12 mouse cellular contexts compared by ENCODE assay signal in the genomic region with DNA sequence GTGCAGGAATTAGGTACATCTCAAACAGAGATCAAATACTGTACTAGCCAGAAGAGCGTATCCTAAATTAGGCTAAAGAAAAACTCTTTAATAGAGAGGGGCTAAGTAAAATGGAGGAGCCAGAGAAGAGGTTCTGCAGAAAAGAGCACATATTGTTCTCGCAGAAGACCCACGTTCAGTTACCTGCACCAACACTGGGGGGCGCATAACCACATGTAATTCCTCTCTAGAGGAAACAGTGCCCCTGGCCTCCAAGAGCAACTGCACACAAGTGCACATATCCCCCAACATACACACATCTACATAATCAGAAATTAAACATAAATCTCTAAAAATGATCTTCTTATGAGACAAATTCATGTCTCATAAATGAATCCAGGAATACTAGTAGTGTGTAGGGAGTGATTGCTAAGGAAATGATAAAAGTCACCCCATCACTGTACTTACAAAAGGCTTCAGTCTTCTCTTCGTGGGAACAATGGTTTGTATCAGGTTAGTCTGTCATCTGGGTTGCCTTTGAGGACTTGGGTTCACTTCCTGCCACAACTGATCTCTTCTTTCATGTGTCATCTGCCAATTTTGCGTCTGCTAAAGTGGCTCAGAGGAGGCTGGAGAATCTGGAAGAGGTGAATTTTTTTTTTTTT.
DNase-seq lines count a peak whose midpoint lies in the region; ATAC-seq and TF ChIP-seq lines count a peak whose summit lies in the region.
"Had no signal": no experiment of that assay in that cellular context is flagged by ENCODE, and none has a peak within 500 bp of the region (broad histone marks: within the 10 kb centered on the region; RNA-seq: fewer than 3 reads in every experiment).

No protein-coding gene starts in this region.

- TF ChIP-seq CTCF in kidney, postnatal 0 days (IDR thresholded peaks at IDR 0.05; ENCODE audit: low read depth): peak; percentile 9; the same call in 1 of the 2 replicates
- TF ChIP-seq CTCF in CH12.LX (conservative IDR thresholded peaks at IDR 0.05 in 1 of 2, IDR thresholded peaks at IDR 0.05 in 1 of 2; ENCODE audit: low read depth in 2 of 2, low read length in 2 of 2): peak in 1 of 2 experiments; percentile 72; a peak in 2 of 4 replicates

- no peak overlapping the region for H3K9ac ChIP-seq in kidney, postnatal 0 days (ENCODE audit: low read depth, low read length)
- H3K9ac ChIP-seq in CH12.LX (ENCODE audit: insufficient read depth, low read depth): no peak overlapping the region
- H3K9ac ChIP-seq: heart, embryonic 15.5 days; lung, embryonic 15.5 days had no signal

- no peak for DNase-seq in kidney, postnatal 0 days (ENCODE audit: low spot score)
- DNase-seq in kidney, postnatal 14 days: no peak
- DNase-seq in CH12.LX (ENCODE audit: extremely low read depth): peak; percentile 31
- DNase-seq in T-cell, adult 2 months (ENCODE audit: low spot score): peak; percentile 36
- peak; percentile 15 to 48 for DNase-seq in thymus, adult 18-20 months
- DNase-seq in urinary bladder, adult 18-20 months (ENCODE audit: low spot score in 2 of 2): no peak
- DNase-seq in urinary bladder, postnatal 4 days (ENCODE audit: low spot score in 2 of 2): no peak
- DNase-seq: cerebellum, adult 11 months; kidney, adult 8-10 months had no signal

- TF ChIP-seq RAD21 in CH12.LX (IDR thresholded peaks at IDR 0.05; ENCODE audit: low read depth, low read length): peak; percentile 15

- ATAC-seq in kidney, postnatal 0 days (replicated peaks; ENCODE audit: low FRiP score, low read depth): no peak

- H3K4me3 ChIP-seq in kidney, postnatal 0 days (replicated peaks; ENCODE audit: low read depth, low read length): no peak overlapping the region
- H3K4me3 ChIP-seq in CH12.LX (replicated peaks in 1 of 3; ENCODE audit: low read depth in 2 of 3, low read length in 2 of 3, poor library complexity in 1 of 3): no peak overlapping the region
- H3K4me3 ChIP-seq: heart, embryonic 15.5 days; lung, embryonic 15.5 days; myocyte had no signal

- no peaks in the 10 kb centered on the region for H3K9me3 ChIP-seq in kidney, postnatal 0 days (replicated peaks; ENCODE audit: low read length)
- H3K9me3 ChIP-seq in CH12.LX (replicated peaks; ENCODE audit: low read length): no peaks in the 10 kb centered on the region
- H3K9me3 ChIP-seq: heart, embryonic 15.5 days; lung, embryonic 15.5 days had no signal

- no peaks in the 10 kb centered on the region for H3K27me3 ChIP-seq in kidney, postnatal 0 days (ENCODE audit: insufficient read depth, low read length)
- no peaks in the 10 kb centered on the region for H3K27me3 ChIP-seq in CH12.LX (replicated peaks)
- H3K27me3 ChIP-seq: heart, embryonic 15.5 days; lung, embryonic 15.5 days had no signal

- in situ Hi-C loops in CH12.LX (cut with MboI; ENCODE audit: low pct_ligation_motif_present, low pct_unique_long_range_greater_than_20kb, low sequenced_read_pairs): no loop called here

- H3K79me2 ChIP-seq in CH12.LX (replicated peaks; ENCODE audit: control insufficient read depth, extremely low read depth, insufficient read depth, poor library complexity, severe bottlenecking): no peaks in the 10 kb centered on the region

- no peak for TF ChIP-seq POLR2A in CH12.LX (IDR thresholded peaks at IDR 0.05; ENCODE audit: low read depth, low read length)

- dilution Hi-C loops in CH12.LX (cut with MboI; ENCODE audit: extremely low pct_ligation_motif_present, extremely low pct_unique_long_range_greater_than_20kb, low sequenced_read_pairs): no loop called here

- H3K4me2 ChIP-seq in kidney, postnatal 0 days (ENCODE audit: low read length): no peak overlapping the region
- no peak overlapping the region for H3K4me2 ChIP-seq in CH12.LX (ENCODE audit: insufficient read depth, low read depth, poor library complexity, severe bottlenecking)
- H3K4me2 ChIP-seq: heart, embryonic 15.5 days; lung, embryonic 15.5 days had no signal

- H3K4me1 ChIP-seq in kidney, postnatal 0 days (replicated peaks; ENCODE audit: insufficient read depth, low read length): no peaks in the 10 kb centered on the region
- H3K4me1 ChIP-seq in CH12.LX (ENCODE audit: control insufficient read depth in 1 of 2, insufficient read depth in 2 of 2): no peaks in the 10 kb centered on the region

- no peaks in the 10 kb centered on the region for H3K36me3 ChIP-seq in kidney, postnatal 0 days (ENCODE audit: insufficient read depth, low read length)
- peaks cover 2 to 34% of the 10 kb centered on the region in 2 experiments for H3K36me3 ChIP-seq in CH12.LX (replicated peaks in 1 of 2; ENCODE audit: control insufficient read depth in 1 of 2, insufficient read depth in 1 of 2, low read length in 1 of 2)
- H3K36me3 ChIP-seq: heart, embryonic 15.5 days; lung, embryonic 15.5 days had no signal

- 78% methylated on average over 6 of the region's 6 CpGs for WGBS in kidney, postnatal 0 days

- H3K27ac ChIP-seq in kidney, postnatal 0 days: no peak overlapping the region
- H3K27ac ChIP-seq in CH12.LX (ENCODE audit: insufficient read depth, low read depth): no peak overlapping the region
- H3K27ac ChIP-seq: heart, embryonic 15.5 days; lung, embryonic 15.5 days had no signal

- no peak for TF ChIP-seq EP300 in CH12.LX (IDR thresholded peaks at IDR 0.05; ENCODE audit: low read length)

TF ChIP-seq in CH12.LX, 34 proteins besides CTCF, POLR2A, EP300 and RAD21:
- no peak for TF ChIP-seq BHLHE40 (IDR thresholded peaks at IDR 0.05; ENCODE audit: low read depth, low read length)
- peak; percentile 45 for TF ChIP-seq SMC3 (IDR thresholded peaks at IDR 0.05; ENCODE audit: low read depth, low read length)

Comparison
In these comparisons a context has a peak if more than half of its experiments do, and no peak if none do; other contexts are left out.
1. DNase-seq: peak in CH12.LX (single experiment), T-cell, adult 2 months (single experiment) and thymus, adult 18-20 months (2 of 2); none in kidney, postnatal 0 days (single experiment), kidney, postnatal 14 days (single experiment), urinary bladder, adult 18-20 months (0 of 2) and urinary bladder, postnatal 4 days (0 of 2).